Mouse (Mus musculus): ENCODE measurements around the gene Kank1. TPM values are rescaled to one million over a fixed set of nuclear protein-coding genes. Genes with fewer than 3 reads are reported as not detected.
A peak's percentile ranks its signal among the peaks of the same experiment; 100 is the strongest.

The Kank1 gene
- polyA plus RNA-seq, 1 experiment from 2014 or later: 13.5 TPM

DNA sequence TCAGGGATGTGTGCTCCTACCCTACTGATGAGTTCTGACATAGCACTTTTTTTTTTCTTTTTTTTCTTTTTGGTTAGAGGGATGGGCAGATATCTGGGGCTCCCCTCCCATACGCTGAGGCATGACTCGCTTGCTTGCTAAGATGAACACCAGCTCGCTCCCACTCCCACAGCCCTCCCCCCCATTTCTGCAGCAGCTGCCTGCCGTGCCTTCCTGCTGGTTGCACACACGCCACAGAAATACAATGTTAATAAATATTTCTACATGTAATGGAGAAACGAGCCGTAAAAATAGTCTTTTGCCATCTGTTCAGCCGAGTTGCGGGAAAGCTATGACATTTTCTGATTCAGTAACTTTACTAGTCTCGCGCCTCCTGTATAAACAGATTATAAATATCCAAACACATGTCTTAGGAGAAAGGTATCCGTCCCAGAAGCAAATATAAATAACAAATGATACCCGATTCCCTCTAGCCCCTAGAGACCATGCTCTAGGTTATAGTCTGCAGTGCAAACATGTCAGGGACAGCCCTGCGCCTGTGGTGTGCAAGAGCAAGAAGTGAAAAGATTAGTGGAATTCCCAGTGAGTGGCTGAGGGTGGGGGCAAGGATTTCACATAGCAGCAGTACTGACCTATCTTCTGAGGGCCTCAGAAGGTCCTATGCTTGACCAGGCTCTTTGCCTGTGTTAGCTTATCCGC, 114.6 kb downstream of the Kank1 start:
- ATAC-seq (ENCODE audit: low FRiP score, low read depth): peak; percentile 48; the same call in 1 of the 2 replicates
- 45% methylated on average over 15 of the region's 15 CpGs for WGBS
- 0 out of 2 replicates have a peak overlapping the region, but pooled peaks have one; percentile 12 for H3K4me2 ChIP-seq (replicated peaks)

DNA sequence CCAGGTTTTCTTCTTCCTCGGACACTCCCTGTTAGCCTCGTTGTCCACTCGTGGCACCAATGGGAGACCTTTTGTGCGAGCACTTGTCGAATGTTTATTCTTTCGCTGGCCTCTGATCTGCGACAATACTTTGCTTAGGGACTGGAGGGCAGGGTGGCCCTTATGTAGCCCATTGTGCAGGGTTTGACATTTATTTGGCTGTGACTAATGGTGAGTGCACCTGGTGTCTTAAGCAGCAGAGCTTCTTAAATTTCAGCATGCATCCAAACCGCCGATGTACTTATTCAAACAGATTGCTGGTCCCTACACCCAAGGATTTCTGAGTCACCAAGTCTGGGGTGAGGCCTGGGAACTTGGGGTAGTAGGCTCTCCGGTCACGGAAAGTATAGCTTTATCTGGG, 120.3 kb downstream of the Kank1 start:
- H3K4me2 ChIP-seq (replicated peaks): no peak overlapping the region
- no peak overlapping the region for H3K9ac ChIP-seq
- 62% methylated on average over 11 of the region's 11 CpGs for WGBS
- H3K4me1 ChIP-seq: peaks cover 6% of the 10 kb centered on the region; the same call in 1 of the 2 replicates
- no peaks in the 10 kb centered on the region for H3K36me3 ChIP-seq
- no peaks in the 10 kb centered on the region for H3K9me3 ChIP-seq
- H3K27me3 ChIP-seq (replicated peaks): no peaks in the 10 kb centered on the region
- no peak overlapping the region for H3K27ac ChIP-seq
- ATAC-seq (ENCODE audit: low FRiP score, low read depth): no peak
- no peak overlapping the region for H3K4me3 ChIP-seq

More for the DNA sequence above, 114.6 kb downstream of the Kank1 start:
- Histone ChIP-seq H3K9me3 (no peaks in the 10 kb centered on the region), H3K4me3 (no peak overlapping the region), H3K36me3 (no peaks in the 10 kb centered on the region), H3K4me1 (peaks cover 13% of the 10 kb centered on the region; the same call in 1 of the 2 replicates), H3K9ac (no peak overlapping the region), H3K27ac (no peak overlapping the region), H3K27me3 (replicated peaks) (no peaks in the 10 kb centered on the region)

DNA sequence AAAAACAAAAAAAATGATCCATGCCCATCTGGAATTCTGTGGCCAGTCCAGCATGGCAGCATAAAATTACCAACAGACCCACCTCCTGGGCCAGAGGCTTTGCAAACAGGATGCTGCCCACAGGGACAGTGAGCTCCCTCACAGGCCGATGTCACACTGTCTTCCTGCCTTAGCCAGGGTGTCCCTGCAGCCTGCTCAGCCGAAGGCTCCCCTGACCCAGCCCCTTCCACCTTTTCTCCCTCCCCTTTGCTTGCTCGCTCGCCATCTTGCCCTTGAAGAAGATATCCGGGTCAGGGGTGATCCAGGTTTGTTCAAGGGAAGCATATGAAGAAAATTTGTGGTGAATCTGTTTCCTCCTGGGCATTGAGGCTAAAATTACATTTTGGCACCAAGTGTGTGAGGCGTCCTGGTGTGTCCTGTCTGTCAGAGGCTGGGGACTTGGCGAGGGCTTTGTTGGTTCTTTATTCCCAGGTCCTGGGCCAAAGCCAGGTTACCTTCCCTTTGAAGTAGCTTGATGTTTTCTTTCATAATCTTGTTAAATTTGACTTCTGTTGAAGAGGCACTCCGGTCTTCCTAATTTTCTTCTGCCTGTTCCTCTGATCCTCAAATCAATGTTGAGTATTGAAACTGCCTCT, 121.8 kb downstream of the Kank1 start:
- WGBS: 68% methylated on average over 8 of the region's 8 CpGs
- H3K36me3 ChIP-seq: no peaks in the 10 kb centered on the region
- H3K4me1 ChIP-seq: peaks cover 6% of the 10 kb centered on the region; the same call in 1 of the 2 replicates
- H3K9me3 ChIP-seq: no peaks in the 10 kb centered on the region
- no peak overlapping the region for H3K27ac ChIP-seq
- H3K4me3 ChIP-seq: no peak overlapping the region
- H3K4me2 ChIP-seq (replicated peaks): no peak overlapping the region
- no peaks in the 10 kb centered on the region for H3K27me3 ChIP-seq (replicated peaks)
- no peak overlapping the region for H3K9ac ChIP-seq
- ATAC-seq (ENCODE audit: low FRiP score, low read depth): no peak

DNA sequence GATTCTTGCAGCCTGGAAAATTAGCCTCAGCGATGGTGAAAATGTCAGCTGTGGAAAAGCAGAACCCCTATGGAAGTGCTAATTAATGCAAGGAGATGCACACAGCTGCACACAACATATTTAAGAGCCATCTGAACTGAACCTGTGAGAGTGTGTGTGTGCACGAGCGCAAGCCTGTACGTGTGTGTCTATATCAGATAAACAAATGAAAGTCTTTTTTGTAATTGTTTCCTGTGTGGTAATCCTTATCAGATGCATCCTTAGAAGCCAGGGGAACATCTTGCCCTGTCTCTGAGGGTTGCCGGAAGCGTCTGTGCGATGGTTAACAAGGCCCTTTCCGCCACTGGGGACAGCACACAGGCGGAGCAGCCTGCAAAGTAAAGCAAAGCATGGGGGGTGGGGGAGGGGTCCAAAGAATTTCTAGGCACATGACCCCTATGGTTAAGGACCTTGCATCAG, 123.8 kb downstream of the Kank1 start:
- no peaks in the 10 kb centered on the region for H3K9me3 ChIP-seq
- no peak for ATAC-seq (ENCODE audit: low FRiP score, low read depth)
- H3K4me1 ChIP-seq: peaks cover 6% of the 10 kb centered on the region; the same call in 1 of the 2 replicates
- H3K4me3 ChIP-seq: no peak overlapping the region
- H3K27ac ChIP-seq: no peak overlapping the region
- H3K36me3 ChIP-seq: no peaks in the 10 kb centered on the region
- WGBS: 61% methylated on average over 9 of the region's 9 CpGs
- no peak overlapping the region for H3K9ac ChIP-seq
- H3K4me2 ChIP-seq (replicated peaks): no peak overlapping the region
- H3K27me3 ChIP-seq (replicated peaks): no peaks in the 10 kb centered on the region

DNA sequence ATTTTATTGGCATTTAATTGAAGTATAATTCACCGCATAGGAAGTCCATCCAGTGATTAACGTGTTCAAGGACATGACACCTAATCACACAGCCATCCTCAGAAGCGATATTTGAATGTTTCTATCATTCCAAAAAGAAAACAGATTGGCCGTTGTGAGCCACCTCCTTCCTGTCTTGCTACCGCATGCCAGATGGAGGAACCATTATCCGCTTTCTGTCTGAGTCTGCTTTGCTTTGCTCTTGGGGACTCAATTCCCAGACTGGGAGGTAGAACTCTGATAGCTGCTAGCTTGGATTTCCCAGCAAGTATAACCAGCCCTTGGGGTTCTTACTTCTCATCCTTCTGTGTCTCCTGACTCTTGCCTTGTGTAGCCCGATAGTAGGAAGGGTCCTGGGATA, 125.2 kb downstream of the Kank1 start:
- no peak overlapping the region for H3K4me3 ChIP-seq
- no peaks in the 10 kb centered on the region for H3K27me3 ChIP-seq (replicated peaks)
- no peak overlapping the region for H3K4me2 ChIP-seq (replicated peaks)
- no peaks in the 10 kb centered on the region for H3K36me3 ChIP-seq
- H3K9me3 ChIP-seq: no peaks in the 10 kb centered on the region
- no peak overlapping the region for H3K27ac ChIP-seq
- no peak overlapping the region for H3K9ac ChIP-seq
- no peak for ATAC-seq (ENCODE audit: low FRiP score, low read depth)
- H3K4me1 ChIP-seq: peaks cover 6% of the 10 kb centered on the region; the same call in 1 of the 2 replicates
- 68% methylated on average over 7 of the region's 7 CpGs for WGBS

DNA sequence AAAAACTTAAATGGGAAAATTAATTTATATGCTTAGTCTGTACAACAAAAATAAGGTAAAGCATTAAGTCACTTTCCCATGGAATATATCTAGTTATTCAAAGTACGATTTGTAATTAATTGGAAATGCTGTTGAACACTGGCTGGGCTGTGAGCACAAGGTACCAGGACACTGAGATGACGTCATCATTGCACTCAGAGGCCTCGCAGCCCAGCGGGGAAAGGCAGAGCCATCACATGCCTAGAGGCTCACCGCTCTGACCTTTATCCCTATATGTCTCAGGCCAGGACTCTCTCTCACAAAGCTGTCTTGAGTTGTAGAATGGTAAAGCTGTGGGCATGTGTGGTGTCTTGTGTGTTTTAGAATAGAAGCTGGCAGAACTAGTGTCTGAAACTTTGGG, 128.9 kb downstream of the Kank1 start:
- WGBS: 79% methylated on average over 5 of the region's 5 CpGs
- H3K9me3 ChIP-seq: no peaks in the 10 kb centered on the region
- H3K27me3 ChIP-seq (replicated peaks): no peaks in the 10 kb centered on the region
- no peak for ATAC-seq (ENCODE audit: low FRiP score, low read depth)
- no peak overlapping the region for H3K4me2 ChIP-seq (replicated peaks)
- no peak overlapping the region for H3K4me3 ChIP-seq
- no peak overlapping the region for H3K27ac ChIP-seq
- no peaks in the 10 kb centered on the region for H3K4me1 ChIP-seq
- no peaks in the 10 kb centered on the region for H3K36me3 ChIP-seq
- no peak overlapping the region for H3K9ac ChIP-seq

DNA sequence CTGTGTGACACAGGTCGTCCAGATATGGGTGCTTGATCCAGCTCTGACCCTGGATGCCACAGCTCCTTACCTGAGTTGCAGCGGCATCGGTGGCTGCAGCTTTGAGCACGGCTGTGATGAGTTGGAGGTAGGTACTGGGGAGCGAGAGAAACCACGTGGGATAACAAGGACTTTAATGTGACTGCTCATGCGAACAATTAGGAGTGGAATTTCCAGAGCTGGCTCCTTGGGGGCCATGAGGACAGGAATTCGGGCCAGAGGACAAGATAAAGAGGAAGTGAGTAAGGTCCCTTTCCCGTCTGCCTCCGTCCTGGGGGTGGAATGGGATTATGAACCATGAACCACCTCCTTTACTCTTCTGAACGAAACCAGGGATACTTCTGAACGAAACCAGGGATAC, 129.8 kb downstream of the Kank1 start:
- 76% methylated on average over 12 of the region's 12 CpGs for WGBS
- H3K9me3 ChIP-seq: no peaks in the 10 kb centered on the region
- no peak overlapping the region for H3K27ac ChIP-seq
- no peaks in the 10 kb centered on the region for H3K27me3 ChIP-seq (replicated peaks)
- H3K4me1 ChIP-seq: no peaks in the 10 kb centered on the region
- H3K4me2 ChIP-seq (replicated peaks): no peak overlapping the region
- no peak overlapping the region for H3K9ac ChIP-seq
- no peak for ATAC-seq (ENCODE audit: low FRiP score, low read depth)
- H3K36me3 ChIP-seq: no peaks in the 10 kb centered on the region
- no peak overlapping the region for H3K4me3 ChIP-seq

DNA sequence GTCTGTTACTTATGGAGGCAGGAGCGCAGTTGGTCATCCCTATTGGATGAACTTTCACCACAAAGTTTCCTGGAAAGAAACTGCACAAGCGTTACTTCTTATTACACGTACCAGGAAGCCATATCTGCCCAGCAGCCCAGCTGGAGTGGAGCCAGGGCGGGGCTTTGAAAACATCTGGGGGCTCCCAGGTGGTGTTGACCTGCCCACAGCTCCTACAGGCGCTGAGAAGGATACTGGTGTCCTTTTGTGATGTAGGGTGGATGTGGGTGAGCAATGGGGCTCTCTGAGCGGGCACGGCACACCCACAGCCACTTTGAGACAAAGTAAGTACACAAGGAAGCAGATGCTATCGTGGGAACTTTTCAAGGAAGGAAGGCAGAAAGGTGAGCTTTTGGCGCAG, 133.7 kb downstream of the Kank1 start:
- Histone ChIP-seq H3K9me3 (no peaks in the 10 kb centered on the region), H3K27me3 (replicated peaks) (no peaks in the 10 kb centered on the region), H3K27ac (no peak overlapping the region), H3K4me3 (no peak overlapping the region), H3K4me2 (replicated peaks) (no peak overlapping the region), H3K4me1 (peaks cover 10% of the 10 kb centered on the region), H3K36me3 (no peaks in the 10 kb centered on the region), H3K9ac (no peak overlapping the region)
- WGBS: 91% methylated on average over 9 of the region's 9 CpGs
- ATAC-seq (ENCODE audit: low FRiP score, low read depth): no peak

DNA sequence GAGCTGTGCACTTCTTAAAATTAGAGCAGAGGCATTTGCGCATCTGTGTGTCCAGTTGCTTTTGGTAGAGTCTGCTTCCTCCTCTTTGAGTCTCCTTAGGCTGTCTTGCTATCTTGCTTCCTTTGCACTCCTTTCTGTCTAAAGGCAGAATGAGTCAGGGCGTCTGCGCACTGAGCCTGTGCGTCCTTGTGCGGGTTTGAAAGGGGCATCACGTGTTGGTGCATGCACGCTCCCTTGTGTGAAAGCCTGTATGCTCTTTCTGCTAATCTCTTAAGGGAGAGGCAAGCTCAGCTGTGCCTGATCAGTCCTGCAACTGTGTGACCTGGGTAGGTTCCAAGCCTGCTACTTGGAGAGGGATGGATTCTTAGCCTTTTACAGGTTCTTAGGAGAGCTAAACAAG, 136.0 kb downstream of the Kank1 start:
- H3K4me2 ChIP-seq (replicated peaks): no peak overlapping the region
- no peak for ATAC-seq (ENCODE audit: low FRiP score, low read depth)
- no peak overlapping the region for H3K9ac ChIP-seq
- no peaks in the 10 kb centered on the region for H3K36me3 ChIP-seq
- H3K9me3 ChIP-seq: no peaks in the 10 kb centered on the region
- H3K27ac ChIP-seq: no peak overlapping the region
- WGBS: 89% methylated on average over 7 of the region's 7 CpGs
- H3K4me1 ChIP-seq: peaks cover 11% of the 10 kb centered on the region
- H3K27me3 ChIP-seq (replicated peaks): no peaks in the 10 kb centered on the region
- no peak overlapping the region for H3K4me3 ChIP-seq

DNA sequence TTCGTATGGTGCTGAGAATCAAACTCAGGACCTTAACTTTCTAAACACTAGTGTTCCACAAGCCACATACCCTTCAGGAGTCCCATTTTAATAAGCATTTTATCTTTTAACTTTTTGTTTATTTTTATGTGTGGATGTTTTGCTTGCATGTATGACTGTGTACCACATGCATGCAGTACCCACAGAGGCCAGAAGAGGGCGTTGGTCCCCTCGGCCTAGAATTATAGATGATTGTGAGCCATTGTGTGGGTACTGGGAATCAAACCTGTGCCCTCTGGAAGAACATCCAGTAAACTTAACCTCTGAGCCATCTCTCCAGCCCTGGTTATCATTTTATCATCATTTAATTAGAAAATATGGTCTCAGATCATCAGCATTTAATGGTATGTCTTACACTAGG, 136.8 kb downstream of the Kank1 start:
- Histone ChIP-seq H3K27ac (no peak overlapping the region), H3K4me2 (replicated peaks) (no peak overlapping the region), H3K4me1 (peaks cover 11% of the 10 kb centered on the region), H3K9ac (no peak overlapping the region), H3K4me3 (no peak overlapping the region), H3K9me3 (no peaks in the 10 kb centered on the region), H3K36me3 (no peaks in the 10 kb centered on the region), H3K27me3 (replicated peaks) (no peaks in the 10 kb centered on the region)
- no peak for ATAC-seq (ENCODE audit: low FRiP score, low read depth)
- WGBS: 66% methylated on average over 3 of the region's 3 CpGs

DNA sequence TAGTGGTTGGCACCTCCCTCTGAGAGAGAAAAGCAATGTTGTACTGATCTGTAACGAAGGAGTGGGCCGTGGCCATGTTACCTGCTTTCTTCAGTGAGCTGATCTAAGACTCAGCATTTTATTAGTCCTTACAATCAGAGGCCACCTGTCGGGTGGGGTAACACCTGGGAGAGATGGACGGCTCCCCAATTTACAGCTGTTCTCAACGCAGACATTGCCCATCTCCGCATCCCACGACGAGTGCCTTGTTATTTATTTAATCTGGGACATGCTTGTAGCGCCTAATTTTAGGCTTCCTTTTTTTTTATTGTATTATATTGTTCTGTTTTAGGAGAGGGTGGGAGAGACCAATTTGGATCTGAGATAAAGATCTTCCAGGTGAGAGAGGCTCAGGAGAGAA, 137.4 kb downstream of the Kank1 start:
- Histone ChIP-seq H3K27ac (no peak overlapping the region), H3K9me3 (no peaks in the 10 kb centered on the region), H3K4me2 (replicated peaks) (no peak overlapping the region), H3K4me3 (no peak overlapping the region), H3K9ac (no peak overlapping the region), H3K36me3 (no peaks in the 10 kb centered on the region), H3K27me3 (replicated peaks) (no peaks in the 10 kb centered on the region), H3K4me1 (peaks cover 11% of the 10 kb centered on the region)
- ATAC-seq (ENCODE audit: low FRiP score, low read depth): no peak
- 70% methylated on average over 9 of the region's 9 CpGs for WGBS

DNA sequence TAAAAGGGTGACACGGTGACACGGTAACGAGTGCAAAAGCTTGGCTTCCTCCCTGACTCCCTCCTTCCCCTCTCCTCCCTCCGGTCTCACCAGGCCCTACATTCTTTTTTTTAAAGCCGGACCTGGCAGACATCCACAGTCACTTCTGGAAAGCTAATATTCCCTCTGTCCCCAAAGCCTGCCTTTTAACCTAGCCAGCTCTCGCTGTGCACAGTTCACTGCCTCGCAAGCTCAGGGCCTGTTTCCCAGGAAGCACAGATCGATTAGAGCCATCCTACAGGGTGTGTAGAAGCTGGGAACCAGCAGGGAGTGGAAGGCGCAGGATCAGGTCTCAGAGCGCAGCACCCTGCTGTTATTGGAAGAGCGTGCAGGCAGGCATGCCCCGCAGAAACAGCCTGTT, 138.2 kb downstream of the Kank1 start:
- no peaks in the 10 kb centered on the region for H3K36me3 ChIP-seq
- H3K9me3 ChIP-seq: no peaks in the 10 kb centered on the region
- H3K27me3 ChIP-seq (replicated peaks): no peaks in the 10 kb centered on the region
- H3K4me2 ChIP-seq (replicated peaks): peak overlapping the region; percentile 33; the same call in 1 of the 2 replicates
- ATAC-seq (ENCODE audit: low FRiP score, low read depth): no peak
- no peak overlapping the region for H3K27ac ChIP-seq
- 12% methylated on average over 12 of the region's 12 CpGs for WGBS
- no peak overlapping the region for H3K4me3 ChIP-seq
- peaks cover 11% of the 10 kb centered on the region for H3K4me1 ChIP-seq
- H3K9ac ChIP-seq: no peak overlapping the region

DNA sequence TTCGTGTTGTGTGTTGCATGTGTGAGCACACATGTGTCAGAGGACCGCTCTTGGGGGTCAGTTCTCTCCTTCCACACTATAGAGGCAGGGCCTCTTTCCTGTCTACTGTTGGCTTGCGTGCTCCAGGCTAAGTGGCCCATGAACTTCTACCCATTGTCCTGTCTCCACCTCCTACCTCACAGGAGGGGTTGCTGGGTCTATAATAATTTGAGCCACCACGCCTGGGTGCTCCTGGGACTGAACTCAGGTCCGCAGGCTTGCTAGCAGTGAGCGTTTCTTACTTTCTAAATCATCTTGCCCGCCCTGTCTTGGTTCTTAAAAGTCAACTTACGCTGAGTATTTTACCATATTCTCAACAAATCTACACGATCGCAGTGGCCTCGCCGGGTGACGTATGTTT, 140.1 kb downstream of the Kank1 start:
- Histone ChIP-seq H3K4me1 (peaks cover 11% of the 10 kb centered on the region), H3K27me3 (replicated peaks) (no peaks in the 10 kb centered on the region), H3K4me2 (replicated peaks) (no peak overlapping the region), H3K9ac (no peak overlapping the region), H3K9me3 (no peaks in the 10 kb centered on the region), H3K27ac (no peak overlapping the region), H3K4me3 (no peak overlapping the region), H3K36me3 (no peaks in the 10 kb centered on the region)
- no peak for ATAC-seq (ENCODE audit: low FRiP score, low read depth)
- 83% methylated on average over 13 of the region's 13 CpGs for WGBS

All from neural tube, embryonic 12.5 days (tissue).